Mouse (Mus musculus): ENCODE data around the gene Six2.

GRCm38 (mm10) chr17:85687421-85688235 lies 446 bp downstream of the Six2 start:
- TF ChIP-seq GATA1 (IDR thresholded peaks at IDR 0.05; ENCODE audit: borderline replicate concordance, low read length), result no peak
- TF ChIP-seq FLI1 (IDR thresholded peaks at IDR 0.05; ENCODE audit: low read length), result no peak

Data from megakaryocyte, embryonic 14.5 days (primary cell).